Mouse (Mus musculus): ENCODE data around the gene Rab13. TPM values are rescaled to one million over a fixed set of nuclear protein-coding genes. Genes with fewer than 3 reads are reported as not detected.
"Not testable (repeated sequence)": the region's sequence is repeated elsewhere in the genome, so short reads cannot be mapped to it uniquely, and the experiment has no call there.

The Rab13 gene
- polyA plus RNA-seq, 1 experiment from 2014 or later: 37.2 TPM

DNA sequence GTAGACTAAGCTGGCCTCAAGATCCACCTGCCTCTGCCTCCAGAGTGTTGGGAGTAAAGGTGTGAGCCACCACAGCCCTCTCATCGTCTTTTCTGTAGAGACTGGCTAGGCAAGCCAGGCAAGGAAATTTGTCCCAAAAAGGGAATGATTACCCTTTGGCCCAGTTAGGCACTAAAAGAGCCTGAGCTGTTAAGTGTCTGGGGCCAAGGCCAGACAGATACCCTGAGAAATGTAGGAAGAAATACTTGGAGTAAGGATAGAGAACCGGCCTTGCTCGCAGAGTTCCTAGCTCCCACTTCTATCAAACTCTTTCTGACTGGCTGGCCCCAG lies 34.1 kb downstream of the Rab13 start:
- H3K36me3 ChIP-seq (ENCODE audit: insufficient read depth, low read length): peaks cover 20% of the 10 kb centered on the region
- 0% methylated on average over 3 of the region's 3 CpGs for WGBS
- peak overlapping the region; percentile 82 for H3K9ac ChIP-seq (replicated peaks; ENCODE audit: low read length)
- H3K4me3 ChIP-seq (ENCODE audit: low read length): peak overlapping the region; percentile 90
- H3K9me3 ChIP-seq (ENCODE audit: low read length): no peaks in the 10 kb centered on the region
- H3K27ac ChIP-seq (ENCODE audit: low read length): peak overlapping the region; percentile 97
- no peak for ATAC-seq (ENCODE audit: low FRiP score, low TSS enrichment)
- H3K27me3 ChIP-seq (ENCODE audit: insufficient read depth, low read length): no peaks in the 10 kb centered on the region
- peak overlapping the region; percentile 96 for H3K4me2 ChIP-seq (replicated peaks; ENCODE audit: low read depth, low read length)
- H3K4me1 ChIP-seq (ENCODE audit: insufficient read depth, low read length): peaks cover 31% of the 10 kb centered on the region

DNA sequence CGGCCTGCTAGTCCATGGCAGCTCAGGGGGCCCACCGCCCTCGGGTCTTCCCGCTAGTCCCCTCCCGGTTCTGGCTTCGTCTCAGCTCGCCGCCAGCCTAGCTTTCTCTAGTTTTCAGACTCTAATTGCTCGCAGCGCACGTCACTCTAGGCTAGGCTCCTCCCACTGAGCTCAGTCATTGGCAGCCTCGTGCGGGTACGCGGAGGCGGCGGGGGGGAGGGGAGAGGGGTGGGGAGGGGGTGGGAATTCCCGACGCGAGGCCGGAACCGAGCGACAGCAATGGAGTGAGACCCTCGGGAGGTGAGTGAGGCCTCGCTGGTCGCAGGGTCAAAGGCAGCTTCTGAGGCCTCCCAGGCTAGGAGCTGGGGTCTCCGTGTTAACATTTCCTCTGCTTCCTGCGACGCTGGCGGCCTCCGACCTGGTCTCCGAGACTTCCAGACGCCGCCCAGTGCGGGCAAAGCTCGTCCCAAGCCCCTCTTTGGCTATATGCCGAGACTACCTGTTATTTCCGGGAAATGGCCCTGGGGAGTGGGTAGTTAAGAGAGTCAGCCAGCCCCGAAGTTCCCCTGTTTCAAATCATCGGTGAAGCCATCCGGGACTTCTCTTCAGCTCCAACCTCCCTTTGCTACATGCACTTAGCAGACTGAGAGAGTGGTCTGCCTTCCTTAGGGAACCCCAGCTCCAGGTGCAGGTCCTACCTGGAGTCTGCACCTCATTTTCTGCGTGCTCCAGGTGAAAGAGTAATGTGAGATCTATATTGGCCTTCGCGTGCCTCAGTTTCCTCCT lies 34.7 kb downstream of the Rab13 start, which contains the start of gene Slc39a1:
TSS of gene Slc39a1 (plus strand) at position 213 of the 786 bp plus-strand sequence.
- peak within 1 kb of the TSS; percentile 82 for H3K9ac ChIP-seq (replicated peaks; ENCODE audit: low read length)
- peak within 1 kb of the TSS; percentile 90 for H3K4me3 ChIP-seq (ENCODE audit: low read length)
- peak within 1 kb of the TSS; percentile 96 for H3K4me2 ChIP-seq (replicated peaks; ENCODE audit: low read depth, low read length)
- peak within 1 kb of the TSS; percentile 97 for H3K27ac ChIP-seq (ENCODE audit: low read length)
- H3K4me1 ChIP-seq (ENCODE audit: insufficient read depth, low read length): peaks cover 26% of the 10 kb centered on the region
- peak; percentile 96 for ATAC-seq (ENCODE audit: low FRiP score, low TSS enrichment)
- WGBS: under 1% methylated on average over 36 of the region's 44 CpGs
- H3K36me3 ChIP-seq (ENCODE audit: insufficient read depth, low read length): peaks cover 20% of the 10 kb centered on the region
- H3K9me3 ChIP-seq (ENCODE audit: low read length): no peaks in the 10 kb centered on the region
- H3K27me3 ChIP-seq (ENCODE audit: insufficient read depth, low read length): no peaks in the 10 kb centered on the region

GRCm38 (mm10) chr3:90248746-90249100 lies 35.2 kb downstream of the Rab13 start:
- peak overlapping the region; percentile 90 for H3K4me3 ChIP-seq (ENCODE audit: low read length)
- H3K4me2 ChIP-seq (replicated peaks; ENCODE audit: low read depth, low read length): peak overlapping the region; percentile 96
- peak overlapping the region; percentile 82 for H3K9ac ChIP-seq (replicated peaks; ENCODE audit: low read length)
- WGBS: 2% methylated on average over 10 of the region's 10 CpGs
- no peaks in the 10 kb centered on the region for H3K27me3 ChIP-seq (ENCODE audit: insufficient read depth, low read length)
- H3K9me3 ChIP-seq (ENCODE audit: low read length): no peaks in the 10 kb centered on the region
- peak overlapping the region; percentile 97 for H3K27ac ChIP-seq (ENCODE audit: low read length)
- H3K36me3 ChIP-seq (ENCODE audit: insufficient read depth, low read length): peaks cover 20% of the 10 kb centered on the region
- peaks cover 23% of the 10 kb centered on the region for H3K4me1 ChIP-seq (ENCODE audit: insufficient read depth, low read length)
- peak; percentile 7; the same call in 1 of the 2 replicates for ATAC-seq (ENCODE audit: low FRiP score, low TSS enrichment)

- no peak for ATAC-seq (ENCODE audit: low FRiP score, low TSS enrichment)
- 66% methylated on average over 6 of the region's 6 CpGs for WGBS
- Histone ChIP-seq H3K27me3 (ENCODE audit: insufficient read depth, low read length) (no peaks in the 10 kb centered on the region), H3K4me3 (ENCODE audit: low read length) (no peak overlapping the region), H3K36me3 (ENCODE audit: insufficient read depth, low read length) (peaks cover 20% of the 10 kb centered on the region), H3K4me1 (ENCODE audit: insufficient read depth, low read length) (peaks cover 29% of the 10 kb centered on the region), H3K9me3 (ENCODE audit: low read length) (no peaks in the 10 kb centered on the region), H3K4me2 (replicated peaks; ENCODE audit: low read depth, low read length) (no peak overlapping the region), H3K27ac (ENCODE audit: low read length) (no peak overlapping the region), H3K9ac (replicated peaks; ENCODE audit: low read length) (0 out of 2 replicates have a peak overlapping the region, but pooled peaks have one; percentile 25)
Observed at GRCm38 (mm10) chr3:90250791-90251190, 37.3 kb downstream of the Rab13 start.

DNA sequence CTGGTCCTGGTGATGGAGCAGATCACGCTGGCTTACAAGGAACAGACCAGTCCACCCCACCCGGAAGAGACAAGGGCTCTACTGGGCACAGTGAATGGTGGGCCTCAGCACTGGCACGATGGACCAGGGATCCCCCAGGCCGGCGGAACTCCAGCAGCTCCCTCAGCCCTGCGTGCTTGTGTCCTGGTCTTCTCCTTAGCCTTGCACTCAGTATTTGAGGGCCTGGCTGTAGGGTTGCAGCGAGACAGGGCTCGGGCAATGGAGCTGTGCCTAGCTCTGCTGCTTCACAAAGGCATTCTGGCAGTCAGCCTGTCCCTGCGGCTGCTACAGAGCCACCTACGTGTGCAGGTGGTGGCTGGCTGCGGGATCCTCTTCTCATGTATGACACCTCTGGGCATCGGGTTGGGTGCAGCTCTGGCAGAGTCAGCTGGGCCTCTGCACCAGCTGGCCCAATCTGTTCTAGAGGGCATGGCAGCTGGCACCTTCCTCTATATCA lies 38.3 kb downstream of the Rab13 start:
- H3K27ac ChIP-seq (ENCODE audit: low read length); H3K4me2 ChIP-seq (replicated peaks; ENCODE audit: low read depth, low read length); H3K9ac ChIP-seq (replicated peaks; ENCODE audit: low read length); H3K9me3 ChIP-seq (ENCODE audit: low read length); ATAC-seq (ENCODE audit: low FRiP score, low TSS enrichment); H3K27me3 ChIP-seq (ENCODE audit: insufficient read depth, low read length); H3K4me3 ChIP-seq (ENCODE audit: low read length): not testable (repeated sequence)
- WGBS: 92% methylated on average over 10 of the region's 12 CpGs
- H3K36me3 ChIP-seq (ENCODE audit: insufficient read depth, low read length): peaks cover 20% of the 10 kb centered on the region
- peaks cover 32% of the 10 kb centered on the region for H3K4me1 ChIP-seq (ENCODE audit: insufficient read depth, low read length)

DNA sequence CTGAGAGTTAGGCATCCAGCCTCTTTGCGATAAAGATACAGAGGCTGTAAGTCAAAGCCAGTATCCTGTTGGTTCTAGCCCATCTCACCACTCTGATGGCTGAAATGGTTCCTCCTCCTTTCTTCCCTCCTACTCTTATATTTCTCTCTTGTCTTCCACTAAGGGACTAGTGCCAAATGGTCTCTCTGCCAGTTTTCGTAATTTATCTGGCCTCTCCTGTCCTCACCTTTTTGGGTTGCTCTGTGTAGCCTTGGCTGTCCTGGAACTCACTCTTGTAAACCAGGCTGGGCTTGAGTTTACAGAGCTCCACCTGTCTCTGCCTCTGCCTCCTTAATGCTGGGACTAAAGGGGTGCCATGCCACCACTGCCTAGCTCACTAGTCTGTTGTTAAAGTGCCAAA lies 39.2 kb downstream of the Rab13 start:
- not testable (repeated sequence) for ATAC-seq (ENCODE audit: low FRiP score, low TSS enrichment); H3K4me3 ChIP-seq (ENCODE audit: low read length); H3K9me3 ChIP-seq (ENCODE audit: low read length); H3K9ac ChIP-seq (replicated peaks; ENCODE audit: low read length); H3K4me2 ChIP-seq (replicated peaks; ENCODE audit: low read depth, low read length); H3K27me3 ChIP-seq (ENCODE audit: insufficient read depth, low read length); H3K27ac ChIP-seq (ENCODE audit: low read length)
- WGBS: 92% methylated on average over 2 of the region's 2 CpGs
- Histone ChIP-seq H3K4me1 (ENCODE audit: insufficient read depth, low read length) (peaks cover 30% of the 10 kb centered on the region), H3K36me3 (ENCODE audit: insufficient read depth, low read length) (peaks cover 25% of the 10 kb centered on the region)

DNA sequence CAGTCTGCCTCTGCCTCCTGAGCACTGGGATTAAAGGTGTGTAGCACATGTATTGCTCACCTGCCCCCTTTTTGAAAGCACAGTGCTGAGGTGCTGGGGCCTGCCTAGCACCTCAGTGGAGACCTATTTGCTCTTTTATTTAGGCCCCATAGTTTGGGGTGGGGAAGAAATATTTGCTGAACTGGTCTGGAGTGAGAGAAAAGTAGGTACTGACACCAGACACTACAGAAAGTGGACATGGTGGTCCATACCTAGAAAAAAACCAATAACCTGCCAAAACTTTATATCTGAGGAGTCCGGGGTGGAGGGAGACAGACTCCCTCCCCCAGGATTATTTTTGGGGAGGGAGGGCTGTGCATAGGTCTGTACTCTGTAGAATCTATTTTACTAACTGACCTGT lies 39.7 kb downstream of the Rab13 start:
- 84% methylated on average over 1 of the region's 1 CpGs for WGBS
- peak; percentile 1; the same call in 1 of the 2 replicates for ATAC-seq (ENCODE audit: low FRiP score, low TSS enrichment)
- not testable (repeated sequence) for H3K4me2 ChIP-seq (replicated peaks; ENCODE audit: low read depth, low read length)

DNA sequence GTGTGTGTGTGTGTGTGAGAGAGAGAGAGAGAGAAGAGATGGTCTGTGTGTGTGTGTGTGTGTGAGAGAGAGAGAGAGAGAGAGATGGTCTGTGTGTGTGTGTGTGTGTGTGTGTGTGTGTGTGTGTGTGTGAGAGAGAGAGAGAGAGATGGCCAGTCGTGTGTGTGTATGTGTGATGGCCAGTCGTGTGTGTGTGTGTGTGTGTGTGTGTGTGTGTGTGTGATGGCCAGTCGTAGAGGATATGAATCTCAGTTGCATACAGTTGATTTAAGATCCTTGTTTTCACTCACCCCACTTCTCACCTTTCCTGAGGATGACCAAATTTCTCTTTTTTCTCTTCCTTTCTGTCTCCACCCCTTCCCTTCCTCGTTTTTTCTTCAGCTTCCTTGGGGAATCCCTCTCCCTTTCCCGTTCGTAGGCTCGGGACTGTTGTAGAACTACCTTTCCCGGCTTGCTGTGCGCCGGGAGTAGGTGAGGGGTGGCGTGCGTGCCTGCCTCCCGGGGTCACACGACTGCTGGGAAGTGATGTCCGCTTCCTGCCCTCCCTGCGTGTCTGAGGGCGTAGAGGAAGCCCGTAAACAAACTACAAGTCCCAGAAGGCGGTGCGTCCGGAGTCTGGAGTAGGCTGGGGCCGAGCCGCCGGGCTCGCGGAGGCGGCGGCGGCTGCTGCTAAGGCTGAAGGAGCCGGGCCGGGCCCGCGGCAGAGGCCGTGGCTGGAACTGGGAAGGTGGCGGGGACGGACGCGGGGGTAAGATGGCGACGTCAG lies 40.3 kb downstream of the Rab13 start, which contains the start of gene Crtc2:
TSS of gene Crtc2 (plus strand) at position 511 of the 766 bp plus-strand sequence.
- Histone ChIP-seq H3K27ac (ENCODE audit: low read length) (peak within 1 kb of the TSS; percentile 90), H3K4me2 (replicated peaks; ENCODE audit: low read depth, low read length) (peak within 1 kb of the TSS; percentile 84), H3K4me3 (ENCODE audit: low read length) (peak within 1 kb of the TSS; percentile 87), H3K4me1 (ENCODE audit: insufficient read depth, low read length) (peaks cover 24% of the 10 kb centered on the region), H3K36me3 (ENCODE audit: insufficient read depth, low read length) (peaks cover 30% of the 10 kb centered on the region), H3K9ac (replicated peaks; ENCODE audit: low read length) (peak within 1 kb of the TSS; percentile 95), H3K27me3 (ENCODE audit: insufficient read depth, low read length) (no peaks in the 10 kb centered on the region), H3K9me3 (ENCODE audit: low read length) (no peaks in the 10 kb centered on the region)
- ATAC-seq (ENCODE audit: low FRiP score, low TSS enrichment): peak; percentile 99
- 1% methylated on average over 40 of the region's 40 CpGs for WGBS

More for the DNA sequence above, 39.7 kb downstream of the Rab13 start:
- H3K27me3 ChIP-seq (ENCODE audit: insufficient read depth, low read length); H3K27ac ChIP-seq (ENCODE audit: low read length); H3K9ac ChIP-seq (replicated peaks; ENCODE audit: low read length); H3K9me3 ChIP-seq (ENCODE audit: low read length); H3K4me3 ChIP-seq (ENCODE audit: low read length): not testable (repeated sequence)
- Histone ChIP-seq H3K4me1 (ENCODE audit: insufficient read depth, low read length) (peaks cover 29% of the 10 kb centered on the region), H3K36me3 (ENCODE audit: insufficient read depth, low read length) (peaks cover 25% of the 10 kb centered on the region)

DNA sequence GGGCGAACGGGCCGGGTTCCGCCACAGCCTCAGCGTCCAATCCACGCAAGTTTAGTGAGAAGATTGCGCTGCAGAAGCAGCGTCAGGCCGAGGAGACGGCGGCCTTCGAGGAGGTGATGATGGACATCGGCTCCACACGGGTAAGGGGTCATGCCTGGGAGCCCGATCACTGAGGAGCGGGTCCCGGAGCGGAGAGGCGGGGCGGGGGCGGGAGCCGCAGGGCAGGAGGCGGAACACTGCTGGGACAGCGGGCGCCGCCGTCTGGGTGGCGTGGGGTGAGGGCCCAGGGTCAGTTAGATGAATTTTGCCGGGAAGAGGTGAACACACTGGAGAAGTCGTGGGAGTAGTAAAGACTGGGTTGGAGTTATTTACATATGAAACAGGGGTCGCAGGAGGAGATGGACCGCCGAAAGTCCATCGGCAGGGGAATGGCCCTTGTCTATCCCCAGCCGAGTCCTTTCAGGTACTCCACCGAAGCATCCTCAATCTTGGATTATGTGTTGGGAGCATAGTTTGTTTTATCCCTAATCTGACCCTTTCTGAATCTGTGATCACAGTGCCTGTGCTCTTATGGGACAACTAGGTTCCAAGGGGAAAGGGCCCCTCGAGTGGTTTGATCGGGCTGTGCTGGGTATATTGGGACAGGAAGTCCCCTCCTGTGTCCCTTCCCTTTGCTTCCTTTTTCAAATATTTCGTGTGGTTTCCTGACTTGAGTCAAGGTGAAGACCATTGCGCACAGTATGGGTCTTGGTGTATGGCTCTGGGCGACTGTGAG lies 41.1 kb downstream of the Rab13 start:
- peak overlapping the region; percentile 84 for H3K4me2 ChIP-seq (replicated peaks; ENCODE audit: low read depth, low read length)
- H3K9me3 ChIP-seq (ENCODE audit: low read length): no peaks in the 10 kb centered on the region
- ATAC-seq (ENCODE audit: low FRiP score, low TSS enrichment): peak; percentile 80
- peaks cover 34% of the 10 kb centered on the region for H3K36me3 ChIP-seq (ENCODE audit: insufficient read depth, low read length)
- peak overlapping the region; percentile 95 for H3K9ac ChIP-seq (replicated peaks; ENCODE audit: low read length)
- peaks cover 17% of the 10 kb centered on the region for H3K4me1 ChIP-seq (ENCODE audit: insufficient read depth, low read length)
- H3K27me3 ChIP-seq (ENCODE audit: insufficient read depth, low read length): no peaks in the 10 kb centered on the region
- WGBS: under 1% methylated on average over 41 of the region's 41 CpGs
- H3K27ac ChIP-seq (ENCODE audit: low read length): peak overlapping the region; percentile 90
- peak overlapping the region; percentile 87 for H3K4me3 ChIP-seq (ENCODE audit: low read length)

Data from kidney, embryonic 16.5 days (tissue).